Mouse (Mus musculus): Measurements from ENCODE around the gene Zswim5.

Zswim5 gene

DNA sequence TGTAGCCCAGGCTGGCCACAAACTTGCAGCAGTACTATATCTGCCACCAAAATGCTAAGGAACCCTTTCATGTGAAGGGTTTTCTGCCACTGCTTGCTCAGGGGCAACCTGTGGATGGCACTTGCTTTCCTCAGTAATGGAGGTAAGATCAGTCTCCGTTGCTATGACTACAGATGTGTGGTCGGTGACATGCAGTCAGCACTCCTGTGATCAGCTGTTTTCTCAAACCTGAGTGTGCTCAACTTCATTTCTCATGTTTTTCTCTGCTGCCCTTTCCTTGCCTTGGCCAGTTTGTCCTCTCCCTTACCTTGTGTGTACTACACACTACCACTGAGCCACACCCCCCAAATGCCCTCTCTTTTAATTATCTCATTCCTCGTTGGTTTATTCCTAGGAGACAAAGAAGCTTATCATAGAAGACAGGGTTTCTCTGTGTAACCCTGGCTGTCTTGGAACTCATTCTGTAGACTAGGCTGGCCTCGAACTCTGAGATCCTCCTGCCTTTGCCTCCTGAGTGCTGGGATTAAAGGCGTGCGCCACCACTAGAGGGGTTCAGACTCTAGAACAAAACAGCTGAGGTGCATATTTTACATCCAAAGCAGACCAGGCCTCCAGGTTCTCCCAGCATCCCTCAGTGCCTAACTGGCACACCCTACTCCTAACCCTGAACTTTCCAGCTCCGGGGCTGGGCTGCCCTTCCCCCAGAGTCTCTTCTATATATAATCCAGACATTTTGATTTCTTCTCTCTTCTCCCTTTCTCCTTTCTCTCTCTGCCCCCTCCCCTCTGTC is 128.6 kb downstream of the Zswim5 start:
- no peak for DNase-seq

DNA sequence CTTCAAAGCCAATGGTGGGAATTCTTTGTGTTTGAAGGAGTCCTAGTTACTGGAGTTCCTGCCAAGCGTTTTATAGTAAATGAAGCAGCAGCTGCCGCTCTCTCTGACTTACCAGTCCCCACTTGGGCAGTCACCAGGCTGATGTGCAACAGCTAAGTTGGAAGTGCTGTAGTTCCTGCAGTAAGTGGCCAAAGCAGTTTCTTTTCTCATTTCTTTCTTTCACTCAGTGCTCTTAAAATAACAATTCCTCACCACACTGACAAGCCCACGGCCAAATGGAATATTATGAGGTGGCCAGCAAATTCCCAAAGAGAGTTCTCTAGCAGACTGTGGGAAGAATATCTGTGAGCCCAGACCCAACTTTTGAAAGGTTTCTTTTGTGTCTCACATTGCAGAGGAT is 129.9 kb downstream of the Zswim5 start:
- DNase-seq = no peak

DNA sequence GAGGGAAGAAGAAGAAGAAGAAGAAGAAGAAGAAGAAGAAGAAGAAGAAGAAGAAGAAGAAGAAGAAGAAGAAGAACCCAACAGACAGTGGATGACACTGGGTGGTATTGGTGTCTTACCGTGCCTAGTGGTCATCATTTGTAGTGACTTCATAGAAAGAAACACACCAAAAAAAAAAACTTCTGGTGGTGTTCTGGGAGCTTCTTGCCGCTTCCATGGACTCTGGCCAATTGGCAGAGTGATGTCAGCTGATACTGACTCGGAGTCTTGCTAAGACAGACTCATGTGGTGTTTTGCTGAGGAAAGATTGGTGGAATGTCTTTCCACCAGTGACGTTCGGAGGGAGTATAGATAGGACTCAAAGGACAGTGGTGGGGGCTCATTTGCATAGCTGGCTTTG is 133.1 kb downstream of the Zswim5 start:
- DNase-seq = no peak

DNA sequence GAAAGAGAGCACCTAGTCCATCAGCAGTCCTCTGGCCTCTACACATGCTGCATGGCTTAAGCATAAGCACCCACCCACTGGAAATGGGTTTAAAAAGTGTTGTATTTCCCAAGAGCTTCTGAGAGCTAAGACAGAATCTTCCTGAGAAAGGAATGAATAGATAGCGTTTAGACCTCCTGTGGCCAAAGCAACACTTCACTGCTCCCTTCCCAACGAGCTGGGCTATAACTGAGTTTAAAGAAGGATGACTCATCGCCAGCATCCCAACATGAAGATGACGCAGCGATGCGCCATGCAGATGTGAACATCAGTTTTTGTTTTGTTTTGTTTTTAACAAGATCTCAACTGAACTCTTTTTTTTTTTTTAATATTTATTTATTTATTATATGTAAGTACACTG is 136.4 kb downstream of the Zswim5 start:
- no peak for DNase-seq

DNA sequence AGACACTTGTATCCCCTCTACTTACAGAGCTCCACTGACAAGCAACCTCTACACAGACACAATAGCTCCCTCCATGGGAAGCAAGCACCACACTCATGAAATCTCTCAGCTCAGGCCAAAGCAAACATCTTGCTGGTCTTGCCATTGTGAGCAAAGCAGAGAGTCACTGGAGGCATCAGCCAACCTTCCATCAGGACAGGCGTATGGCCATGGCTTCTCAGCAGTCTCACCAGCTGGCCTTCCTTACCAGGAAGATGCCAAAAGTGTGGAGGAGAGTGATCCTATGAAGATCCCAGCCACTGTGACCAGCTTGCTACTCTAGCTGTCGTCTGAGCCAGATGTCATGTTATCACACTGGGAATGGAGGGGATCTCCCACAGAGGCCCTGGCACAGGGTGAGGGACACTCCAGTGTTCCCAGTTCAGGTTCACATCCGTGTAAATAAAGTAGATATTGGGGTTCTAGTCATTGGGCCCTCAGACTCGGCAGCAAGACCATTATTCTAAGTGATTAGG is 137.8 kb downstream of the Zswim5 start:
- no peak for DNase-seq

DNA sequence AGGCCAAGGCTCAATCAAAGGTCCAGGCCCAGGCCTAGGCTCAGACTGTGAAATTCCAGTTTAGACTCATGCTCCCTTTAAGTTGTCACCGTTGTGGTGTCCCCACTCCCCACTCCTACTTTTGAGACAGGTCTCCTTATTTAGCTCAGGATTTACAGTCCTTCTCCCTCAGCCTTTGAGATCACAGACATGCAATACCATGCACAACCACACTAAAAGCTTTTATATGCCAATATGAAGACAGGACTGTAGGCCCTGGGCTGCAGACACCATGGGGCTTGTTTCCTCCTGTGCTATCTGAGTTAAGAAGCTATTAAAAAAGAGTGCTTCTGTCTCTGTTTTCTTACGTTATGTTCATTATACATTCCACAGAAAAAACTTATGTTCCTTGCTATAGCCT is 140.6 kb downstream of the Zswim5 start:
- DNase-seq = no peak

DNA sequence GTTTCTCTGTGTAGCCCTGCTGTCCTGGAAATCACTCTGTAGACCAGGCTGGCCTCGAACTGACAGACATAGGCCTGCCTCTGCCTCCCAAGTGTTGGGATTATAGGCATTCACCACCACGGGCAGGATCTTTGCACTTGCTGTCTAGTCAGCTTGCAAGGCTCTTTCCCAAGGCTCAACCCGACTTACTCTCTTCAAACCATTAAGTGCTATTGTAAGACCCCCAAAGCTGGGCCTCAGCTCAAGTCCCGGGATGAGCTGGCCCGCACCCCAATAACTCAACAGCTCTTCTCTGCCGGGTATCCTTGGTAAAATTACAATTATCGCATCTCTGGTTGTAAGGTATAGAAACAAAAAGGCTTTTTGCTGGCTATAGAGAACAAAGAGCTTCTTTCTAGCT is 141.2 kb downstream of the Zswim5 start:
- no peak for DNase-seq

- DNase-seq = peak; percentile 75 to 86
Measured at GRCm38 (mm10) chr4:117019206-117020134, 142.3 kb downstream of the Zswim5 start, which contains the start of gene Eif2b3. Gene Eif2b3 (plus strand): TSS chr4:117019402.

DNA sequence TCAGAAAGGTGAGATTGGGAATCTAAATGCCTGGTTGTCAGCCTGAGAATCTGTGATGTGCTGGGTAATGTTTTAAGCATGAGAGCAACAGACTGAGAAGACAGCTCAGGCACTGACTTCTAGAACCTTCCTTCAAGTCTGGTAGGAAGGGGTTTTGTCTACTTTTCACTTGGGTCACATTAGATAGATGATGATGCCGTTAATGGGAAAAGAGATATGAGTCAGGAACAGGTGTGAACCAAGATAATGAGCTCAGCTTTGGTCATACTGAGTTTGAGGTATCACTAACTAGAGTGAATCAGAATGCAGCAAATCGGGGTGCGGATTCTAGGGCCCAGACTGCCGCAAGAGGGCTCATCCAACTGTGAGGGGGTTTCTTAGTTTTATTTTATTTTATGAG is 146.3 kb downstream of the Zswim5 start:
- no peak for DNase-seq

GRCm38 (mm10) chr4:117031105-117031504 is 153.9 kb downstream of the Zswim5 start:
- no peak for DNase-seq

Data from spleen, adult 18-20 months (tissue).